Mouse (Mus musculus) liver, adult 2 months (tissue): ENCODE measurements around the gene Aurkaip1. TPM values are rescaled to one million over a fixed set of nuclear protein-coding genes. Genes with fewer than 3 reads are reported as not detected.
A peak's percentile ranks its signal among the peaks of the same experiment; 100 is the strongest.

Experiments
- DNase-seq: peaks from one replicate; pipeline ENCODE4 v3.0.0-alpha.2; 2011; ENCODE audit warnings: low read depth, low spot score; ENCODE audit errors: extremely low read depth
- H3K27ac ChIP-seq: fragments of 200-500 bp; replicated peaks from 2 replicates; pipeline ENCODE4 v1.5.1; 2012; ENCODE audit warnings: low read depth, mild to moderate bottlenecking, control low read depth, inconsistent platforms, low read length; ENCODE audit not compliant: insufficient read depth
- H3K27me3 ChIP-seq: fragments of 200-500 bp; 2 replicates; pipeline ENCODE4 v1.6.1; 2012; ENCODE audit warnings: mild to moderate bottlenecking, moderate library complexity, low read length, inconsistent platforms; ENCODE audit not compliant: control insufficient read depth, insufficient read depth
- H3K36me3 ChIP-seq: fragments of 200-500 bp; 2 replicates; pipeline ENCODE4 v1.6.1; 2012; ENCODE audit warnings: low read length, inconsistent platforms; ENCODE audit not compliant: control insufficient read depth, insufficient read depth
- H3K4me1 ChIP-seq: fragments of 200-500 bp; 2 replicates; pipeline ENCODE4 v1.6.1; 2011; ENCODE audit warnings: low read length; ENCODE audit not compliant: control insufficient read depth, insufficient read depth
- H3K4me3 ChIP-seq: fragments of 200-500 bp; 2 replicates; pipeline ENCODE4 v1.5.1; 2011; ENCODE audit warnings: low read depth, mild to moderate bottlenecking, control low read depth, low read length, moderate library complexity; ENCODE audit not compliant: insufficient read depth
- H3K79me2 ChIP-seq: fragments of 200-500 bp; 2 replicates; pipeline ENCODE4 v1.6.1; 2012; ENCODE audit warnings: inconsistent platforms, mild to moderate bottlenecking, low read length, moderate library complexity; ENCODE audit not compliant: control insufficient read depth, insufficient read depth
- H3K9ac ChIP-seq: fragments of 200-500 bp; 2 replicates; pipeline ENCODE4 v1.6.1; 2012; ENCODE audit warnings: low read depth, mild to moderate bottlenecking, control low read depth, inconsistent platforms, low read length
- CTCF ChIP-seq: fragments of 200-500 bp; IDR thresholded peaks from 2 replicates; pipeline ENCODE4 v1.5.1; 2011; ENCODE audit warnings: low read depth, low read length, control low read depth
- POLR2A ChIP-seq: fragments of 200-500 bp; IDR thresholded peaks from 2 replicates; pipeline ENCODE4 v1.6.1; 2011; ENCODE audit warnings: low read length, control low read depth; ENCODE audit not compliant: insufficient read depth; ENCODE audit errors: extremely low read depth
- WGBS: fragments of 180-500 bp; shearing (Covaris S2); methylation state at CpG from one replicate; pipeline ENCODE4 v1.1.7; 2018; 5-methylcytosine and 5-hydroxymethylcytosine counted together
- polyA plus RNA-seq: library from polyadenylated mRNA; depleted of rRNA; stranded (reverse); fragments of >200 nt; gene quantifications from 2 replicates; pipeline ENCODE4 v1.2.3, GENCODE M21; 2012
- total RNA-seq: library from RNA; depleted of rRNA; stranded (reverse); fragments of >200 nt; gene quantifications from 2 replicates; pipeline ENCODE4 v1.2.3, GENCODE M21; 2014

The Aurkaip1 gene
- total and polyA plus RNA-seq, 2 experiments: 151 to 154 TPM

GRCm38 (mm10) chr4:155817533-155817932 lies 13.5 kb upstream of the Aurkaip1 start:
- H3K4me1 ChIP-seq: peaks cover 9% of the 10 kb centered on the region; the same call in 1 of the 2 replicates
- H3K36me3 ChIP-seq: peaks cover 76% of the 10 kb centered on the region
- H3K4me3 ChIP-seq: no peak overlapping the region
- DNase-seq: no peak
- no peaks in the 10 kb centered on the region for H3K27me3 ChIP-seq
- no peak overlapping the region for H3K9ac ChIP-seq
- no peak for TF ChIP-seq POLR2A
- no peak for TF ChIP-seq CTCF
- WGBS: 55% methylated on average over 4 of the region's 4 CpGs
- no peak overlapping the region for H3K27ac ChIP-seq
- H3K79me2 ChIP-seq: peaks cover 16% of the 10 kb centered on the region; the same call in 1 of the 2 replicates

GRCm38 (mm10) chr4:155821025-155821424 lies 10.0 kb upstream of the Aurkaip1 start:
- H3K9ac ChIP-seq: no peak overlapping the region
- no peaks in the 10 kb centered on the region for H3K27me3 ChIP-seq
- H3K4me3 ChIP-seq: no peak overlapping the region
- DNase-seq: no peak
- H3K79me2 ChIP-seq: no peaks in the 10 kb centered on the region; the same call in 1 of the 2 replicates
- peaks cover 87% of the 10 kb centered on the region for H3K36me3 ChIP-seq
- no peaks in the 10 kb centered on the region for H3K4me1 ChIP-seq
- no peak for TF ChIP-seq POLR2A
- TF ChIP-seq CTCF: peak; percentile 13; the same call in 1 of the 2 replicates
- no peak overlapping the region for H3K27ac ChIP-seq
- 74% methylated on average over 7 of the region's 7 CpGs for WGBS

DNA sequence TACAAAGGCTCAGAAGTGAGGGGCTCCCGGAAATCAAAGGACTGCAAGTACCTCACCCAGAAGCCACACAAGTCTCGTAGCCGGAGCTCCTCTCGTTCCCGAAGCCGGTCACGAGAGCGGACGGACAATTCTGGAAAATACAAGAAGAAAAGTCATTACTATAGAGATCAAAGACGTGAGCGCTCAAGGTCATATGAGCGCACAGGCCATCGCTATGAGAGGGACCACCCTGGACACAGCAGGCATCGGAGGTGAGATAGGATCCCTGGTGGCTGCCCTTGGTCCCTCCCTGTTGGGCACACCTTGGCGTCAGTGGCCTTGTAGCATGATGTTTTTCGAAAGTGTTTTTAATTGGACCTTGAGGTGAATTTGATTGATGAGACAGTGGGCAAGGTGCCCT lies 7.6 kb upstream of the Aurkaip1 start:
- DNase-seq: no peak
- TF ChIP-seq POLR2A (no peak), CTCF (no peak)
- Histone ChIP-seq H3K27ac (no peak overlapping the region), H3K4me1 (no peaks in the 10 kb centered on the region), H3K36me3 (peaks cover 73% of the 10 kb centered on the region), H3K79me2 (no peaks in the 10 kb centered on the region), H3K9ac (no peak overlapping the region), H3K4me3 (no peak overlapping the region), H3K27me3 (no peaks in the 10 kb centered on the region)
- WGBS: 93% methylated on average over 16 of the region's 16 CpGs

- WGBS: 86% methylated on average over 4 of the region's 4 CpGs
- H3K27ac ChIP-seq: no peak overlapping the region
- no peak overlapping the region for H3K4me3 ChIP-seq
- H3K36me3 ChIP-seq: peaks cover 16% of the 10 kb centered on the region
- no peak for DNase-seq
- H3K27me3 ChIP-seq: no peaks in the 10 kb centered on the region
- H3K79me2 ChIP-seq: peaks cover 8% of the 10 kb centered on the region; the same call in 1 of the 2 replicates
- peaks cover 18% of the 10 kb centered on the region for H3K4me1 ChIP-seq
- TF ChIP-seq CTCF: no peak
- no peak for TF ChIP-seq POLR2A
- H3K9ac ChIP-seq: no peak overlapping the region
Measured at GRCm38 (mm10) chr4:155829866-155830265, 1.2 kb upstream of the Aurkaip1 start.

- Histone ChIP-seq H3K79me2 (peaks cover 8% of the 10 kb centered on the region; the same call in 1 of the 2 replicates), H3K9ac (no peak overlapping the region), H3K4me3 (no peak overlapping the region), H3K27ac (no peak overlapping the region; the same call in 1 of the 2 replicates), H3K4me1 (peaks cover 18% of the 10 kb centered on the region), H3K36me3 (peaks cover 10% of the 10 kb centered on the region), H3K27me3 (no peaks in the 10 kb centered on the region)
- DNase-seq: no peak
- WGBS: 50% methylated on average over 8 of the region's 8 CpGs
- no peak for TF ChIP-seq CTCF
- TF ChIP-seq POLR2A: no peak
Measured at GRCm38 (mm10) chr4:155830596-155830995, 476 bp upstream of the Aurkaip1 start.

GRCm38 (mm10) chr4:155831831-155832230 lies 759 bp downstream of the Aurkaip1 start:
- H3K27me3 ChIP-seq: no peaks in the 10 kb centered on the region
- under 1% methylated on average over 25 of the region's 25 CpGs for WGBS
- no peak for TF ChIP-seq POLR2A
- no peak for TF ChIP-seq CTCF
- DNase-seq: no peak
- H3K4me1 ChIP-seq: peaks cover 18% of the 10 kb centered on the region
- peaks cover 6% of the 10 kb centered on the region for H3K36me3 ChIP-seq
- H3K27ac ChIP-seq: peak overlapping the region; percentile 76
- peaks cover 8% of the 10 kb centered on the region; the same call in 1 of the 2 replicates for H3K79me2 ChIP-seq
- peak overlapping the region; percentile 92 for H3K4me3 ChIP-seq
- H3K9ac ChIP-seq: peak overlapping the region; percentile 94
